ENCODE assay signal across 8 mouse cellular contexts in genomic region chr10:7956228-7957001, GRCm38 (mm10). TPM values are rescaled to one million over a fixed set of nuclear protein-coding genes. Genes with fewer than 3 reads are reported as not detected.
DNase-seq lines count a peak whose midpoint lies in the region; ATAC-seq lines count a peak whose summit lies in the region.

Gene Tab2, minus strand, starts transcription at chr10:7956230.

- H3K9me3 ChIP-seq in hindbrain, embryonic 15.5 days = no peaks in the 10 kb centered on the region

- peak within 1 kb of the TSS; percentile 93 for H3K9ac ChIP-seq in hindbrain, embryonic 15.5 days

- peak; percentile 85 for DNase-seq in R1 (ENCODE audit: low read depth, low spot score)
- DNase-seq in cerebellum, postnatal 25 days = peak; percentile 93 to 96
- peak; percentile 87 to 92 for DNase-seq in frontal cortex, postnatal 36 days (ENCODE audit: low spot score in 2 of 2)
- DNase-seq in left cerebral cortex, adult 11 months (ENCODE audit: low spot score) = peak; percentile 85
- peak; percentile 95 to 97 for DNase-seq in lung, postnatal 4 days
- DNase-seq in retina, postnatal 7 days (ENCODE audit: low read depth, low spot score) = peak; percentile 91
- DNase-seq in urinary bladder, adult 2 months (ENCODE audit: low spot score) = peak; percentile 90

- peak within 1 kb of the TSS; percentile 99 for H3K27ac ChIP-seq in hindbrain, embryonic 15.5 days (replicated peaks)

- ATAC-seq in hindbrain, embryonic 15.5 days (ENCODE audit: low FRiP score, low read depth) = peak; percentile 98

- peak within 1 kb of the TSS; percentile 65 for H3K4me3 ChIP-seq in hindbrain, embryonic 15.5 days

- peaks cover 27% of the 10 kb centered on the region for H3K4me1 ChIP-seq in hindbrain, embryonic 15.5 days (replicated peaks)

- under 1% methylated on average over 52 of the region's 97 CpGs for WGBS in hindbrain, embryonic 15.5 days

- H3K36me3 ChIP-seq in hindbrain, embryonic 15.5 days = no peaks in the 10 kb centered on the region

- peak within 1 kb of the TSS; percentile 64 for H3K4me2 ChIP-seq in hindbrain, embryonic 15.5 days

- no peaks in the 10 kb centered on the region for H3K27me3 ChIP-seq in hindbrain, embryonic 15.5 days

RNA-seq across cellular contexts. Expression of gene Tab2, which starts in this region (rescaled TPM):
- 12.2 and 13.8 TPM in 2 replicates for polyA plus RNA-seq in hindbrain, embryonic 15.5 days (2015; fragmentation: Nextera tagmentation; extraction: Ambion mirVana)
- 35.7 and 49.9 TPM in 2 replicates for polyA plus RNA-seq in urinary bladder, adult 2 months (2012; rRNA removed)

Comparison
In these comparisons a context has a peak if more than half of its experiments do, and no peak if none do; other contexts are left out.
1. Peak in every context shown above with its lines: DNase-seq, ATAC-seq, H3K4me3 ChIP-seq and H3K27ac ChIP-seq.